Mouse (Mus musculus) layer of hippocampus, adult 18-20 months (tissue): Measurements from ENCODE around the gene Fig4. TPM values are rescaled to one million over a fixed set of nuclear protein-coding genes. Genes with fewer than 3 reads are reported as not detected.

Experiments
- DNase-seq, 2 experiments: peaks; one replicate each; pipeline ENCODE4 v3.0.0; 2022; ENCODE audit warnings: low spot score in 2 of 2
- long read RNA-seq: library from polyadenylated mRNA; stranded (forward); transcript quantifications from one replicate; pipeline ENCODE4 v2.0.0, GENCODE M21; 2021
- total RNA-seq, 2 experiments: library from RNA; stranded (reverse); gene quantifications; 2 replicates each; pipeline ENCODE4 v1.2.3; 2021

The Fig4 gene
- 10 to 100 TPM; 32.9 to 35.7 TPM for total RNA-seq
- long read RNA-seq, transcript Fig4-201 (23 exons, 3,282 nt) = major isoform, 55 of 61 reads
- long read RNA-seq, partial matches to known transcripts = 4 of 61 reads
- long read RNA-seq, other reads (novel, unspliced or antisense) = 2 of 61 reads

DNA sequence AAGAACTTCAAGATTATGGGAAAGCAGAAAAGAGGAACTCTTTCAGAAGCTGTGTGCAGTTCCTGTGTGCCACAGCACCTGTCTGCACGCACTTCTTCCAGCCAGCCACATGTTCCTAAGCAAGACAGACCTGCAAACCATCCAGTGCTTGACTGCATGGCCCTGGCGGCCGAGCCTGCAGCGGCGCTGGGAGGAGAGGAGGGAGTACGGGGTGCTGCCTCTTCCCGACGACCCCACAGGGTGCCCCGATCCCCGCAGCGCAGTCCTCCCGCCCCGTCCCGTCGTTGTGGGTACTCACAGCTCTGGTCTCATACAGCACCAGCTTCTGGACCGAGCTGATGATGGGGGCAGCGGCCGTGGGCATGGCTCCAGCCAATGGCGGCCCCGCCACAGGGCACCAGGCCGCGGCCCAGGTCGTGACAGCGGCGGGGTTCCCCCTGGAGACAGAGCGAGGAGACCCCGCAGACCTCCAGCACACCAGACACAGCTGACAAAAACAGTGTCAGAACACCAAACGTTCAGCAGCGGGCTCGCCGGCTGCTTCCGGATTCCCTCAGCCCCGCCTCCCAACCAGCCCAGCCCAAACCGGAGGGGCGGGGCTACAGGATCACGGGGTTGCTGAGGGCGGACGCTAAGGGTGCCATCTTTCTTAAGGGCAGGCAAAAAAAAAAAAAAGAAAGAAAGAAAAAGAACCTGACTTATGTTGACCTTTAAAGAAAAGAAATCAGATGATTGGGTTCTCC lies at the start of gene Fig4:
TSS of gene Fig4 (minus strand) at position 572 of the 743 bp plus-strand sequence.
- peak; percentile 69 to 89 for DNase-seq

GRCm38 (mm10) chr10:41341346-41341745 lies 38.3 kb upstream of the Fig4 start:
- no peak for DNase-seq

- no peak for DNase-seq
Measured at GRCm38 (mm10) chr10:41332533-41333043, 29.5 kb upstream of the Fig4 start.

GRCm38 (mm10) chr10:41315866-41316265 lies 12.8 kb upstream of the Fig4 start:
- DNase-seq = peak in 1 of 2 experiments; percentile 52

- DNase-seq = no peak
Measured at GRCm38 (mm10) chr10:41308205-41308604, 5.1 kb upstream of the Fig4 start.

GRCm38 (mm10) chr10:41304961-41305455 lies 1.9 kb upstream of the Fig4 start:
- DNase-seq = no peak

GRCm38 (mm10) chr10:41303639-41304444 lies 782 bp upstream of the Fig4 start, which contains the start of gene Ak9:
Gene Ak9, plus strand, starts transcription at chr10:41303980.
- peak; percentile 79 to 92 for DNase-seq

- DNase-seq = no peak
Measured at GRCm38 (mm10) chr10:41300161-41300560, 2.9 kb downstream of the Fig4 start.

- peak in 1 of 2 experiments; percentile 48 for DNase-seq
Measured at GRCm38 (mm10) chr10:41295145-41295544, 7.9 kb downstream of the Fig4 start.

- DNase-seq = no peak
Measured at GRCm38 (mm10) chr10:41294734-41295133, 8.3 kb downstream of the Fig4 start.

DNA sequence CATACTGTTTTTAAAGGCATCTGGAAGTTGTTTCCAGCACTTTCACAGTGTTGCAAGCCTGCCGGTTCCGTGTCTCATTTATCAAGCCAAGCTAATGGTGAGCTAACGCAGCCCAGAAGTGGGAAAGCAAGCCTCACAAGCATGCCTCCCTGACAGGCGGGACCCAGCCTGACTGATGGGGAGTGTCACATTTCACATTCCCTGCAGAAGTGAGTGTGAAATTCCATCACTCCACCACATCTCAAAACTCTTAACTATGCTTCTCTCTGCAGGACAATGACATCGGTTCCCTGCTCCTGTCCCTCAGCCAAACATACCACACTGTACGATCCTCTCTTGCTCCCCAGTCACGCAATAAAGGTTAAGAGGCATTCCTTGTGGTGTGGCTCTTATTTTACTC lies 10.0 kb downstream of the Fig4 start:
- no peak for DNase-seq

DNA sequence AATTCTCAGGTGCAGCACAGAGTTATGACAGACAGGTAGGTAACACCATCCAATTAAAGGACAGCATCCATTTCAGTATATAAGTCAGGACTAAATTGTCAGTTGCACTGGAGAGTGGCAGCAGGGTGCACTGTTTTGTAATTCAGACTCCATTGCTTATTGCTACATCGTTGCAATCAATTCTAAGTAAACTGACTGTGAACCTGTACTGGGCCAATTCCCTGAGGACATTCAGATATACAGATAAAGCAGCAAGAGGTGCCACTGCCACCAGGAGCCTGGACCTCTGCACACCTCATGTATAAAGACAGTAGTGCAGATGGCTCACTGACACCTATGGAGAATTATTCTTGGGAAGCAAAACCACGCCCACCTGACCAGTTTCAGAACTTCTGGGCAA lies 12.0 kb downstream of the Fig4 start:
- DNase-seq = no peak

DNA sequence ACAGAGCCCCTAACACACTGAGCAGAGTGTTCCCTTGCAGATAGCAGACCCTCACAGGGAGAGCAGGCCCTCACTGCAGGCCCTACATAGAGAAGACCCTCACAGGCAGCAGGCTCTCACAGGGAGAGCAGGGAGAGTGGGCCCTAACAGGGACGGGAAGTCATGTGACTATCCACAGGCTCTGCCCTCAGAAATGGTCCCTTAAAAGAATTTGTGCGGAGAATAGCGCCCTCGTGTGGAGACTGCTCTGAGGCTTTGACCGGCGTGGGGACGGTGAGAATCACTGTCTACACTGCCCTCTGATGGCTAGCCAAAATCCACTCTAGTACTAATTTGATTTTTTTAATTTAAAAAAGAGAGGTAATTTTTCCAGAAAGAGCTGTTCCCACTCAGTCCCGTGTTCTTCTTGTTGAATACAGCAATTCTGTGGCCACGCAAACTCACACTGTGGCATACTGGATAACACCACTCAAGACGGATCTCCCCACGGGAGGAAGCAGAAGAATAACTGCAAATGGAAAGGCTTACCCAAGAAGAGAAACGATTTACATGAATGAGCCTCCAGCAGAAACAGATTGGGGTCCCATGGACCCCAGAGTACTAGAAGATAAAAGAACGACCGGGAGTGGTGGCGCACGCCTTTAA lies 14.2 kb downstream of the Fig4 start:
- DNase-seq = peak; percentile 83 to 93

- no peak for DNase-seq
Measured at GRCm38 (mm10) chr10:41288074-41288473, 15.0 kb downstream of the Fig4 start.

DNA sequence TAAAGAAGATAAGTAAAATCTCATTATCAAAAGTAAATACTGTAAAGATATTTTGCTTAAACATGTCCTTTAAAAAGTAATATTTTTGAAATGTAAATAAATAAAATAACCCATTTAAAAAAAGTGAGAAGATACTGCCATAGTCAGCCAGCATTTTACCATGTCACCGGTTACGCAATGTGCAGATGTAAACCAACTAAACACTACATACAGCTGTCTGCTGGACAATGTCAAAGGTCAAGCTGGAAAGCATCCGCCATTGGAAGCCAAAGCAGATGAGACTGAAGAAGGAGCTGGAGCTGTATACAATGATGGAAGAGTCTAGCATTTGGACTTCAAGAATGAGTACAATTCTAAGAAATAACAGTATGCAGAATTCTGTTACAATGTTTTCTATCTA lies 15.4 kb downstream of the Fig4 start:
- no peak for DNase-seq

- DNase-seq = no peak
Measured at GRCm38 (mm10) chr10:41282086-41282485, 21.0 kb downstream of the Fig4 start.

DNA sequence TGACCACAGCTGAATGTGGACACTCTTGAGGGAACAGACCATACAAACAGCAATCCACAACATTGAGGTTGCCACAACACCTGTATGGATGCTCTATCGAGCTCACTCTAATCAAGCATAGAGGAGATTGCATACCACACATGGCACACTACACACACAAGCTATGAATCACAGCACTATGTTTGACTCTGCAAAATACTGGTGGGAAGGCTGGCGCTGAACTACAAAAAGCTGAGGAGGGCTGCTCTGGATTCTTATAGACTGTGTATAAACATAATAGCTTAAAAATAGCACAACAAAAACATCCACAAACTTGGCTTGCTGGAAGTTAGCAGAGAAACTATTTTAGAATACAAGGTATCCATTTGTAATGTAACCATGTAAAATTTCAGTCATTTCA lies 22.3 kb downstream of the Fig4 start:
- DNase-seq = no peak

DNA sequence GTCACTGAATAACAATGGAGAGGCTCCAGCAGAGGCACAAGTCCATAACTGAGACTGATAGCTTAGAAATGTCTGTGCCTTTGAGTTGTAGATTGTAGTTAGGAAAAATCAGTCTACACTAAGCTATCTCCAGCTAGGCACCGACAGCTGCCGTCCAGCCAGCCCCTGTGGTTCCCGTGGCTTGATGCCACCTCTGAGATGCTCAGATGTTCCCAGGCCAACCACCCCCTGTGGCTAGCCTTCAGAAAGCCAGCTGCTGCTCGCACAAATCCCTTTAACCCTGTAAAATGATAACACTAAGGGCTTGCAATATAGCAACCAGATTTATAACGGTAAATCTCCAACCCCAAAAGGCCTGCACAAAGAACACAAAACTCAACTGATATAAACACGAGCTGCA lies 22.9 kb downstream of the Fig4 start:
- no peak for DNase-seq

- DNase-seq = no peak
Measured at GRCm38 (mm10) chr10:41278808-41279207, 24.3 kb downstream of the Fig4 start.

- no peak for DNase-seq
Measured at GRCm38 (mm10) chr10:41274871-41275270, 28.2 kb downstream of the Fig4 start.

DNA sequence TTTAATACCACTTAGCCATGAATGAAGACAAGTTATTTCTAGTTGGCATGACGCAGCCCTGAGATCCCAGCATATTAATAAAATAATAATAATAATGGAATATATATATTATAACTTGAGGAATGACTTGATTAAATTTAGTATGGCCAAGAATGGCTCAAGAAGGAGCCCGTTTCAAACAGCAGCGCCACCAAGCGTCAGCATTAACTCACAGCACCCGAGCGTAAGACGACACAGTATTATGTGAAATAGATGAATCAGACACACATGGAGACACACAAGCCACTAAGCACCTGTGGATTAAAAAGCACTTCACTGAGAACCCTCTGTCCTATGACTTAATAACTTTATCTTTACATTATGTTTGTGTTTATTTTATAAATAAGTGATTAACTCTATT lies 31.2 kb downstream of the Fig4 start:
- peak in 1 of 2 experiments; percentile 44 for DNase-seq
